Mouse (Mus musculus) layer of hippocampus, adult 11-12 months (tissue): Measurements from ENCODE around the gene Os9.
A peak's percentile ranks its signal among the peaks of the same experiment; 100 is the strongest.
"Not testable (repeated sequence)": the region's sequence is repeated elsewhere in the genome, so short reads cannot be mapped to it uniquely, and the experiment has no call there.

Experiments
- DNase-seq: peaks from one replicate; pipeline ENCODE4 v3.0.0; 2022; ENCODE audit warnings: low spot score

Os9 gene

GRCm38 (mm10) chr10:127080901-127081780 is 39.8 kb downstream of the Os9 start:
- DNase-seq = peak; percentile 61

- DNase-seq = no peak
Measured at GRCm38 (mm10) chr10:127079665-127080391, 41.1 kb downstream of the Os9 start.

- DNase-seq = peak; percentile 59
Measured at GRCm38 (mm10) chr10:127078677-127079575, 42.0 kb downstream of the Os9 start.

GRCm38 (mm10) chr10:127078001-127078676 is 42.8 kb downstream of the Os9 start:
- DNase-seq = peak; percentile 63

- peak; percentile 54 for DNase-seq
Measured at GRCm38 (mm10) chr10:127077515-127077914, 43.4 kb downstream of the Os9 start.

- peak; percentile 55 for DNase-seq
Measured at GRCm38 (mm10) chr10:127076082-127076481, 44.8 kb downstream of the Os9 start.

GRCm38 (mm10) chr10:127075651-127076050 is 45.3 kb downstream of the Os9 start:
- DNase-seq = no peak

GRCm38 (mm10) chr10:127075080-127075479 is 45.9 kb downstream of the Os9 start, which contains the start of gene Agap2:
Agap2 (plus strand) TSS chr10:127075284.
- no peak for DNase-seq

GRCm38 (mm10) chr10:127073981-127074380 is 47.0 kb downstream of the Os9 start:
- DNase-seq = no peak

GRCm38 (mm10) chr10:127072969-127073368 is 48.0 kb downstream of the Os9 start:
- DNase-seq = not testable (repeated sequence)

GRCm38 (mm10) chr10:127072270-127072669 is 48.7 kb downstream of the Os9 start:
- DNase-seq = not testable (repeated sequence)

GRCm38 (mm10) chr10:127071203-127071602 is 49.7 kb downstream of the Os9 start:
- no peak for DNase-seq

GRCm38 (mm10) chr10:127070190-127071121 is 50.5 kb downstream of the Os9 start, which contains the start of gene Tspan31:
Tspan31 (minus strand) TSS chr10:127070264.
- peak; percentile 95 for DNase-seq

GRCm38 (mm10) chr10:127069281-127070189 is 51.4 kb downstream of the Os9 start:
- peak; percentile 15 for DNase-seq

GRCm38 (mm10) chr10:127068360-127069038 is 52.4 kb downstream of the Os9 start:
- DNase-seq = peak; percentile 11

- DNase-seq = no peak
Measured at GRCm38 (mm10) chr10:127066519-127067018, 54.4 kb downstream of the Os9 start.

GRCm38 (mm10) chr10:127065981-127066380 is 55.0 kb downstream of the Os9 start:
- no peak for DNase-seq
